Mouse (Mus musculus) lung, postnatal 10 days (tissue): ENCODE data around the gene Gramd1b.

Experiments
- DNase-seq: peaks from one replicate; pipeline ENCODE4 v3.0.0; 2021

The Gramd1b gene

DNA sequence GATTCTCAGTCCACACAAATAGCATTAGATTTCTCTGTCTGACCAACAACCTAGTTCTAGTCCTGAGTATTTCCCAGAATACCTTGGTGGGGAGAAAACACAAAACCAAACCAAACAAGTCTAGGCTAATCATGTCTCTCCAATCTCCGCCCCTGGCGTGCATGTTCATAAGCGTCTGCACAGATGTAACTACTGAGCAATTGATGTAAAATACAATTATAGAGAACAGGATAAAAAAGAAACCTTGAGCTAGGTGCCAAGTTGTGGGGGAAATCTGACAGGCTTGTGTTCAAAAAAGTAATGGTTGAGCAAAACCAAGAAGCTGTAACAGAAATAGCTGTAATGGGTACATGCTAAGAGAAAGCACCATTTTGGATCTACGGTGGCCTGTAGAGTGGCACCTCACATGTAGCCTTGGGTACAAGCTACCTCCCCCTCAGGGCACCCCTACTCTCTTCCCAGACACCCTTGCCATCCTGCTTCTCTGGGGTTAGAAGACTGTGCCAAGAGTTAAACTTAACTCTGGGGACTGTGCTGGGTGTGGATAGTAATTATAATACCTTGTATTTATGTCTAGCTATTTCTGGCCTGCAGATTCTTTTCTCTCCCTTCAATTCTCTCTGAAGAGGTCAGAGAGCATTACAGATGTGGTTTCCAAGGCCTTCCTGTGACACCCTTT, 174.3 kb downstream of the Gramd1b start:
- no peak for DNase-seq

DNA sequence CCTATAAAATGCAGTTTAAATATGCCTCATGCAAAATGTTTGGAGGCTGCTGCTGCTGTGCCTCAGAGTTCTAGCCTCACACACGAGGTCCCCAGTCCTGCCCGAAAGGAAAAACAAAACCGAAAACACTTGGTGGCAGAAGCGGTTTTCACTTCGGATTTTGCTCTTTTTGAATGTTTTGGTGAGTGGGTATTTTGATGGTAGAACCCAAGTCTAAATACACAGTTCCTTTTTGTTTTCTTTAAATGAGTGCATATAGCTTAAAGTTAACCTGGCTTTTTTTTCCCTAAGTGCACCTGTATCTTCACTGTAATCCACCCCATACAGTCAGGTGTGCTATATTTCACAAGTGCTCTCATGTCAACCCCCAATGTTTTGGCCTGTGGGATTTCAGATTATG, 174.8 kb downstream of the Gramd1b start:
- DNase-seq, result no peak

DNA sequence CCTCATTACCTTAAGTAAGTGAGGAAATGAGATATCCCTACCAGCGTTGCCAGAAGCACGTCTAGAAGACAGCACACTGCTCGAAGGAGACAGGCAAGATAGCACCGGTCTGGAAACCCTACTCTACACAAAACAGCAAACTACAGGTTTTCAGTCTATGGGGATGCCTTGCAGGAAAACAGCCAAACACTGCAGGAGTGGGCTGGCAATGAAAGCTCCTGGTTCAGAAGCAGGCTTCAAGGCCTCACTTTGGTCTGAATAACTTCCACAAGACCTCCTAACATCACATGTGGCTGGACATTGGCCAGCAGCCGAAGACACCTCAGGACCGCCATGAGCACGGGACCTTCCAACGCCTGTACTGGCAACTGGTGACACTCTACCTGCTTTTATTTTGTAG, 175.8 kb downstream of the Gramd1b start:
- DNase-seq, result no peak

DNA sequence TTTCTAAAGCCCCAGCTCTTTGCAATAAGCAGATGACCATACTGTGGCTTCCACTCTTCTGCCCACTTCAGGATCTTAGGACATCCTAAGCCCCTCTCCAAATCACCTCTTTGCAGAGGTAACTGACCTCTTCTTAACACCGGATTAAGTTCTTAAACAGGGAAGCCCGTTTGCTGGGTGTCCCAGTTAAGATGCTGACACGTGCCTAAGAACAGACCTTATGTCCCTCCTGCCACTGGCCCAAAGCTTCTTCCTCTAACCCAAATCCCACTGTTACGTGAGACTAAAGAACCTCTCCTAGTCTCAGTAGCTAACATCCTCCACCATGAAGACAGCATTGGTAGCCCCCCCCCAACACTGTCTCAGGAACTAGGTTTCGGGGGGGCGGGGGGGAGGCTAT, 177.6 kb downstream of the Gramd1b start:
- no peak for DNase-seq

DNA sequence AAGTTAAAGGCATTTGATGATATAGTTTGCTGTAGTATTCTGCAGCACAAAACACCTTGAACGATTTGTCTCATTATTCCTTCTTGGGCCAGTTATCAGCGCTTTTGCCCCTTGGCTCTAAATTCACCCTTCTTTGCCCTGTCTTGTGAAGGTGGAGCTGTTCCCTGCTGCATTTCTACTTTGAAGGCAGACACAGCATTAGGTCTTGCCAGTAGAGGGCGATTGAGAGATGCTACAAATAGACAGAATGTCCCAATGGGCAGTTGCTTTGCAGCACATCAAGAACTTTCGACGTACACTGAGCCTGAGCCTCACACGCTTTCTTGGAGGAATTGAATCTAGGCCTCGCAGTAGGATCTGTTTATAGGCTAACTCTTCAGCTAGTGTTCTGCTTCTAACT, 180.5 kb downstream of the Gramd1b start:
- peak; percentile 69 for DNase-seq

DNA sequence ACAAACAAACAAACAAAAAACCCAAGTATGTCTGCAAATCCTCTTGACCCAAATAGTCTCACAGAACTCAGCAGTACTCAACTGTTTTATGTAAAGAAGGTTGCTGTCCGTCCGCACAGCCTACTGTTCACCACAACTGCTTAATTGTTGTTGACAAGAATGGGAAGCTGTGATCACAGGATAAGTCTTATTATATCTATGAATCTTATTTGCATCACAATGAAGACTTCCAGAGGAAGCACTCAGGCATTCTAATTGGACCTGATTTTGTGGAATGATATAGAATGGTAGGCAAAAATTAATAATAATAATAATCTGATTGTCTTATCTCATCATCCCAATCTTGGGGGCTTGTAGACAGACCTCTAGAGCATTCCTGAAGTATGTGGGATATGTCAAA, 181.1 kb downstream of the Gramd1b start:
- no peak for DNase-seq

DNA sequence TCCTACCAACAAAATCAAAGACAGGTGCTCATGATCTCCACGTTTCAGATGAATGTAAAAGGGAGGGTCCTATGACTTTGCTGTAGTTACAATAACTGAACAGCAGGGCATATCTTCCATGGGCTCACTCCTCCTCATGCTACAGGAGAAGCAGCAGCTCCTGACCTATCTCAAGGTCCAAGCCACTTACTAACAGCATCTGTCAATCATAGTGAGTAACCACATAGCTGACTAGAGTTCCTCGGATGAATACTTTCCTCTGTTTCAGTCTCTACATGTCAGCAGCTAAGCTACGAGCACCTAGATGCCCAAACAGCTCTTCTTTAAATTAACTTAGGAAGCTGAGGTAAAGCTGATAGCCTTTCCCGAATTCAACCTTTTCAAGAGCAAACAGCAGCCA, 181.6 kb downstream of the Gramd1b start:
- DNase-seq, result no peak

DNA sequence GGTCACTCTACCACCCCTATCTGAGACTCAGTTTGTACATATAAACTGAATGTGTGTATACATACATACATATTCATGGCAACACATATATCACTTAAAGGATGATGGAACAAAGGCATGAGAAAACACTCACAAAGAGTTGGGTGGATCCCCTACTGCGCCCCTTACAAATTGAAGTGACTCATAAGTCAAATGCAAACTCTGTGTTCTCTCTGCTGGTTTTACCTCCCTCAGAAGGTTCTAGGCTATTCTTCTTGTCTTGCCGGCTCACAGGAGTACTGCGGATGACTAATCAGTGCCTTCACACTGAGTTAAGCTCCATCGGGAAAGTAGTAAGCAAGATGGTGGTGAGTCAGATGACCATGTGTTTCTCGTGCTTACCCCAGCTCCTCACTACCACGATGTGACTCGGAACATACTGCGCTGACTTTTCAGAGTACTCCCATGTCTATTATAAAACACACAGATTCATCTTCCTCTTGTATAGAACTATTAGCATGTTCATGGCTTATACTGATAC, 182.4 kb downstream of the Gramd1b start:
- no peak for DNase-seq

DNA sequence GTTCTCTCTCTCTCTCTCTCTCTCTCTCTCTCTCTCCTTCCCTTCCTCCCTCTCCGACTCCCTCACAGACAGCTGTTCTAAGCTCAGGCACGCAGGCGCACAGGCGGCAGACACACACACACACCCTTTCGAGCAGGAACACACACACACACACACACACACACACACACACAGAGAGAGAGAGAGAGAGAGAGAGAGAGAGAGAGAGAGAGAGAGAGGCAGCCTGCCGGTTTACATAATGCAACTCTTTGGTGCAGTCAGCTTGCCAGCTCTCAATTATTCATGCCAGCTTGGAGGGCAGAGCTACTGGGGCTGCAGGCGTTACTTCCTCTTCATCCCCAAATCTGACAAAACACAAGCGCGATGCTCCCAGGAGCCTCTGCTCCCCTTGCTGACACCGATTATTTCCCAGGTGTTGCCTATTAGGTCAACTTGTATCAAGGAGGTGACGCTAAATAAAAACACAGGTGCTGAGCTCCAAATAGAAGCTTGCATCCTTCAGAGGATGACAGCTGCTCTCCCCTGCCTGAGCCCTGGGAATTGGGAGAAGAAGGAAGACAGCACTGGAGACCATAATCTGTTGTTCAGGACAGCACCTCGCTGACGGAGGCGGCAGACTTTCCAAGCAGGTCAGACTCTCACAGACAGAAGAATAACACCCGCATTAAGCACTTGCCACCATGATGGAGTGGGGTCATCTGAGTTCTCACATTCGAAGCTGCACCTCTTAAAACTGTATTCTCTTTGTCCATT, 184.8 kb downstream of the Gramd1b start:
- DNase-seq, result peak; percentile 67

DNA sequence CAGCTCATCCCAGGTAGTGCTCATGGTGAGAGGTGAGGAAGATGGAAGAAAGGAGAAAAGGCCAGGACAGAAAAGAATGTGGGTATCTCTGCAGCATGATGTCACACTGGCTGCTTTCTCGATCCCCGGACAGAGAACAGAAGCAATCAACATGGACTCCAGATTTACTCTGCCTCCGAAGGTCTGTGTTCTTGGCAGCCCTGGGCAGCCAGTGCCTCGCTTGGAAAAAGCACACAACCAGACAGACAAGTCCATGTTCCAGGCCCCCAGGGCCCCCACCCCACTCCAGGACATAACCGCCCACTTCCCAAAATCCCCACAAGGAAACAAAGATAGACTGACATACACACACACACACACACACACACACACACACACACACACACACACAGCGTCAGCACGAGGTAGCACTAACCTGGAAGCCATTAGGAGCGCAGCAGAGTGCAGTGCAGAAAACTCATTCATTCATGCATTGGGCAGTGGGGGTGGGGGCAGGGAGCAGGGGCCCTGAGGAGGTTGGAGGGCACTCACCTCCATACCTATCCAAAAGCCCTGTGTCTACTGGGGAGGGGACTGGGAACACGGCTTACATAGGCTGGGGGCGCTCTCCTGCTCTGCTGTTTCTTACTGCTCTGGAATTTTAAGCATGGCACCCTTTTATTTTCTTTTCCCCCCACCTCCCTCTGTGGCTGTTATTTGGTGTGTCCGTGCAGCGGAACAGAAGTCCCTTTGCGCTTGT, 185.5 kb downstream of the Gramd1b start:
- DNase-seq, result no peak

DNA sequence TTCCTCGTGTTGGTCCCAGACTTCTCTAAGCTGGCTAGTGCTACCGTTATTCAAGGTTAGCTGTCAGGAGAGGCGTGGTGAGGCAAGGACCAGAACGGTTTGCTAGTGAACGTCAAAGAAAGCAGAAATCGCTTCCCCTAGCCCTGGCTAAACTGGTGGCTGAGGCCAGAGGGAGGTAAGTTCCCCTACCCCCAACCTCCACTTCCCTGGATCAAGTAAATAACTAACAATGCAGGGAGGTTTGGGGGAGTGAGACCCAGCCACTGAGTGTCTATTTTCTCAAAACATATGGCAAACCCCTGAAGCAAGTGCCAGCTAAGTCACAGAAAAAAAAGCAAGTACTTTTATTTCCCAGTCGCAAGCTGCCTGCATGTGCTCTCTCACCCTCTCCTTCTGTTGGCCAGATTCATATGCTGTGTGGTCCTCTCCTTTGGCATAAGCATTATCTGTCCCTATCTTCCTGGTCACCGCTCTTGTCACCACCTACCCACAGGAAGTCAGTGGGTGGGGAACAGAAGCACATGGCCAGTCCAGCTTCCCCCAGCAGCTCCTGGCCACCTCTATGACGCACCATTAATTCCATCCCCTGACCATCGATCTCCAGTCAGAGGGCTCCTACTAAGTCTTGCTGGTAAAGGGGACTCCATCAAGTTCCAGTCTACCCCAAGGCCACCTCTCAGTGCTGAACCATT, 186.2 kb downstream of the Gramd1b start:
- DNase-seq, result no peak

DNA sequence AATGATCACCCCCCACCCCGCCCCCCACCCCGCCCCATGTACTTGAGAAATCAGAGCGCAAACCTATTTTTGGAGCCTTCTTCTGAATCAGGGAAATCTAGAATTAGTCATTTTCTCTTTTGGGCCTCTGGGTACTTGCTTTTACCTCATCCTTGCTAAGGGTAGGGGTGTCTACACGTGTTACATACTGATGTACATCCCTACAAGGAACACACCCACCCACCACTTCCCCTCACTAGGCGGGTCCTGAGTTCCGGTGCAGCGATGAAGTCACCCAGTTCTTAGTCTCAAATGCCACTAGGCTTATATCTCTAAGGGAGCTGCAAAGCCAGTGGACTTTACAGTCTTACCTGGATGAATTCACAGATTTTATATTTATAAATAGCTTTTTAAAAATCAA, 187.4 kb downstream of the Gramd1b start:
- no peak for DNase-seq

DNA sequence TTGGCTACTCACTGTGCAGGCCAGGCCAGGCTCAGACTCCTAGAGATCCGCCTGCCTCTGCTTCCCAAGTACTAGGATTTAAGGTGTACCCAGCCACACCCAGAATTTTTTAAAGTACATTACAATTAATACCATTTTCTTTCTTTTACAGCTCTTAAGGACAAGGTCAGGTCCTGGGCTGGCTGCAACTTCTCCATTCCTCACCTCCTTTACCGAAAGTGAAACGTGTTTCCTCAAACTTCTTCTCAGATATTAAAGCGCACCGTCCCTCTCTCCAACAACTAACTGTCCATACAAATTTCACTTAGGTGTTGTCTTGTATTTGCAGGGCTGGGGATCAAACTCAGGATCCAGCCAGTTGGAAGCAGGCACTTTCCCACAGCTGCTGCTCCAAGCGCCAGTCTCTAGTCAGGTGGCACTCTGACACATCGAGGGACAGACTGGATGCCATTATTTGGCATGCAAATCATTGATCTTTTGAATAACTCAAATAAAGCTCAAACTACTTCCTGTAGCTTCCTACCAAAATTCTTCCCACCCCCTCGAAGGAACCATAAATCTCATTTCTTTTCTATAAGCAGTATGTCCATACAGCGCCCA, 188.0 kb downstream of the Gramd1b start:
- DNase-seq, result no peak

DNA sequence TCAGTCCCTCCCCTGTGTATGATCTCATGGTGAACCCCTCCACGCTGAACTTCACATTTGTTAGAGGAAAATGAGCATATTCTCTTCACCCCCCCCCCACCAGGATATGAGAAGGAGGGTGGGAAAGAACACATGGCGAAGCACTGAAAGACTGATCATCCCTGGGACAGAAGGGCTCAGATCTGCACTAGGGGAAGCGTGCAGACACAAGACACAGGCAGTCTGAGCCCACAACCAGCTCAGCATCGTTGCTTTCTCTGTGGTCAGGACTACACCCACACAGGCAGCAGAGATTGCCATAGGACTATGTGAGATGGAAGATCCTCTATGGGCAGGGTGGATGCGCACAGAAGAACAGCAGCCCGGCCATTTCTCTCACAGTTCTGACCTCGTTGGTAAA, 189.1 kb downstream of the Gramd1b start:
- no peak for DNase-seq

DNA sequence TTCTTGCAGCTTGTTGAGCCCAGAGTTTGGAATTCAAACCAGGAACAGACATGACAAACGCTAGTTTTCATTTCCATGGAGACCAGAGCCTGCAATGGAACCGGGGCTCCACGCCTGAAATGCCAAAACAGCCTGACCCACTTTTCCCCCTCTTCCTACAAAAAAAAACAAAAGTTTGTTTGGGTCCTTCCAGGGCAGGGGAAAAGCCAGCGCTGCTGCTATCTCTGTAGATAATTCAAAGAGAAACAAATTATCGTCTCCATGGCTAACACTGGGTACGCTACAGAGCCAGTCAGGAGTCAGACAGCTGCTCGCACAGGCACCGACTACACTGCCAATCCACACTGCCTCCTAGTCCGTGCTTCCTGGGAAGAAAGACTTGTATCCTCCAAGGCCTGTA, 191.6 kb downstream of the Gramd1b start:
- DNase-seq, result no peak

DNA sequence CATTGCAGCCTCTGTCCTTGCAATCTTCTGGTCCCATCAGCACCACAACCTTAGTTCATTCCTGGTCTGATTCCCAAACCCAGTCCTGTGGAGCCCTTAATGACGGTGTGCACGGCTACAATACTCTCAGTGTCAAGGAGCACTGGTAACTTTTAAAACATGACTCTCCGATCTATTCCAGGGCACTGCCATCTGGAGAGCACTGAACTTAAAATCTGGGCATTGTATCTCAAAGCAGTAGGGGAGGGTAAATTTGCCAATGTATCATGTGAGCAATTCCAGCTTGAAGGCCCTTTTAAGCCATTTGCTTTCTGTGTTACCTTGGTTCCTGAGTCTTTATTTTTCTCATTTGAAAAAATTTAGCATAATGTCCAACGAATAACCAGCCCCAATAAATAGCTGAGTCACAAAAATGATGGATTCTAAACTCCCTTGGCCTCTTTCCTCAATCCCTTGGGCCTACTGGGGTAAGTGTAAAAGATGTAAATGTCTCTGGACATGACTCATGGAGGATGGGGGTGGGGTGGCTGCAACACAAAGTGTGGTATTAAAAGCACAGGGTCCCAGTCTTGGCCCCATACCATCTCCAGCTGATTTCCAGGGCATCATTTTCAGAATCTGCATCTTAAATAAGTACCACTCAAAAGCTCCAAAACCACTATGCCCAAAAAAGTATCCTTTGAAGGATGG, 193.9 kb downstream of the Gramd1b start:
- DNase-seq, result no peak

DNA sequence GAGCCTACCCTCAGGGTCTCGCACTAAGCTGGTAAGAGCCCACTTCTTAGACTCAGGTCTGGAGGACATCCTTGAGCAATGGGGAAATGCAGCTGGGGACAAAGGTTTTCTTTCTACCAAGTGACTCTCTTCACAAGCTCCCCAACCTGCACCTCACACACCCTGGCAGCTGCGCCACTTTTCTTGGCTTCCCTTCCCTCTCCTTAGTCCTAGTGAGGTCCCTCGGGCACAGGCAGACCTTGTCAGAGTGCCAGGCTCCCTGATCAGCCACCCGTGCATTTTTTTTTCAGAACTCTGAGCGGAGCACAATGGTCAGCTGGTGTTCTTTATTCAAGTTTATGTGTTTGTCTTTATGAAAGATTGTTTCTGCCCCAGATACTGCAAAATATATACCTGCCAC, 194.5 kb downstream of the Gramd1b start:
- no peak for DNase-seq

DNA sequence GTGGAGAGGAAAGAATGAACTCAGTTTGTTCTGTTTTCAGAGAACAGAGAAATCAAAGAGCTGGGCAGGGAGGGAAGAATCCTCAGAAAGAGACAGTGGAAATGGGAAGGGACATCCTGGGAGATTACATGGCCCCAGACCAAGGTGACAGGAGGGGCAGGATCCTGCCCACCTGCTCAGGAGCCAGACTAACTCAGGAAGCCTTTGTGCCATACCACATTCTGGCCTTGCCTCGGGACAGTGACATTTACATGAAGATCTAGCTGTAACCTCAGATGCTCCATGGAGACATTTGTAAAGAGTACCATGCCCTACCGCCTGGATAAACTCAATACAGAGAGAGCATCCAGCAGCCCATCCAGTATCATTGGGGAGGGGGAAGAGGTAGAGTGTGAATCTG, 196.6 kb downstream of the Gramd1b start:
- DNase-seq, result no peak

DNA sequence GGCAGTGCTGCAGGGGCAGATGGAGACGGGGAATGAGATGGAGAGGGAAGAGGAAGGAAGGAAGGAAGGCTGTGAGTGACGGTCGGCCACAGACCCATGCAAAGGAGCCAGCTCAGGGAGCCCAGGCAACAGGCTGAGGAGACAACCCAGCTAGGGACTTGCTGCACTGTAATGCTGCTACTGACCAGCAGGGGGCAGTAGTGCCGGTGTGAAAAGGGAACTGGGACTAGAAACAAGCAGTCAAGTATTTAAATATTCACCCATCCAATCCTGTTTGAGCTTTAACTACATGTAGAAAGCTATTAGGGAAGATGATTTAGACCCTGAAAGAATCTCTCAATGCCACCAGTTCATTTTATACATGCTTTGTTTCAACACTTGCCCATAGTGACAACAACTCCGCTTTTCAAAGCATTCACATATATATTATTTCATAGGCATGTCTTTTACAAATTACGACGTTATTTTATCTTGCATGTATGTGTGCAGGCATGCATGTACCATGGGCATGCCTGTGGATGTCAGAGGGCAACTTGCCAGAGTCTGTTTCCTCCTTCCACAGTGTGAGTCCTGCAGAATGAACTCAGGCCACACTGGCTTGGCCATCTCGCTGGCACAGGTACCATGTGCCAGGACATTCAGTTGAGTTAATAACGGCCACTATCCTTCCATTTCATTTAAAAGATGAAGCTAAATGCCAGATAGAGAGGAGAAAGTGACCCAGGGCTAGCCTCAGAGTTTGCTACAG, 197.4 kb downstream of the Gramd1b start:
- peak; percentile 84 for DNase-seq

DNA sequence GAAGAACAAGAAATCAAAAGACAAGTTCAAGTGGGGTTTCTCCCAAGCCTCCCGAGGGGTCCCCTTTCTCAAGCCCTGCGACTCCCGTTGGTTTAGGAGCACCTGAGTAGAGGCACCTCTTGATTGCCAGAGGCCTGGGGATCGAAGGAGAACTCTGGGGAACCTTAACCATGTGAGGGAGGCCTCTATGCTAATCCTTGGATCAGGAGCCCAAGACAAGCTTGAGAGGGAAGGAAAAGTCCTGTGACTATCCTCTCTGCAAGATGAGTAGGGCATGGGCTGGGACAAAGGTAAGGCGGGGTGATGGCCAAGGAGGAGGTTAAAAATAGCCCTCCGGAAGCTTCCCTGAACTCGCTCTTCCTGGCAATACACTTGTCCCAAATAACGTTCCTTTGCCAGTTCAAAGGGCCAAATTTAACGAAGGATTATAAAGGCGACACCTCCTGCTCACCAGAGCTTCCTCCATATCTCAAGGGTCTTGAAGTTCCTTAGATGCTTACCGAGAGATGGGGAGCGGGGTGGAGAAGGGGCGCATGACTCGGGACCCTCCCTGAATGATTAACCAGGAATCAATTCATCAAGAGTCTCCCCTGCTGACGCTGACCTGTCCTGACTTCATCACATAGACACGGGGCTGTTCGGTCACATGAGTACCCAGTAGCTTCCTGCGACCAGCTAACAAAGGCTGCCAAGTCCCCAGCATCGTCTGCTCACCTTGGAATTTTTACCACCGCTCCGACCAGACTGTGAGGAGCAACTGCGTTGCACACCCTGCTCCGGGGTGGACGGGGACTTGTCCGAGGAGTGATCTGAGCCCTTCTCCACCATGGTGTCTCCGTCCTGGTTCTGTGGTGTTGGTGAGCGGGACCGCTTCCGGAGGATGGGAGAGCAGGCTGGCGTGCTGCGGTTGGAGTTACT, 198.2 kb downstream of the Gramd1b start:
- DNase-seq, result no peak
